Mouse (Mus musculus) right cerebral cortex, postnatal 10 days (tissue): ENCODE measurements around the gene Hlcs.
A peak's percentile ranks its signal among the peaks of the same experiment; 100 is the strongest.

Source experiments
- DNase-seq, 2 experiments: peaks; one replicate each; pipeline ENCODE4 v3.0.0; 2021; ENCODE audit warnings: low spot score in 2 of 2

Gene Hlcs

DNA sequence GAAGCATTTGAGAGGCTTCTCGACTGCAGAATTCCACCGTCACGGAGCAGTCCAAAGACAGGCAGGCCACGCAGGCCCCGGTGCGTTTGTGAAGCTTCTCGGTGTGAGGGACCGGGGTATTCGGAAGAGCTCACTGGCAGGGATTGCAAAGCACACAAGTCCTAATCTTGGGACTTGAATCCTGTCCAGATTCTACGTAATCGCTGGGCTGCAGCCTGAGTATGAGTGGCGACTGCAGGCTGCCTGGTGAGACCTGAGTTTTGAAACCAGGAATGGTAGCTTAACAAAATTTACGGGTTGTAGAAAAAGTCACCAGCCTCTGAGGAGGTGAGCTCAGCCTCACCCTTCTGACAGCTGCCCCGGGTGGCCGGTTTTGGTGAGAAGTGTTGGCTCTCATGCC lies 64.7 kb downstream of the Hlcs start:
- DNase-seq, result no peak

DNA sequence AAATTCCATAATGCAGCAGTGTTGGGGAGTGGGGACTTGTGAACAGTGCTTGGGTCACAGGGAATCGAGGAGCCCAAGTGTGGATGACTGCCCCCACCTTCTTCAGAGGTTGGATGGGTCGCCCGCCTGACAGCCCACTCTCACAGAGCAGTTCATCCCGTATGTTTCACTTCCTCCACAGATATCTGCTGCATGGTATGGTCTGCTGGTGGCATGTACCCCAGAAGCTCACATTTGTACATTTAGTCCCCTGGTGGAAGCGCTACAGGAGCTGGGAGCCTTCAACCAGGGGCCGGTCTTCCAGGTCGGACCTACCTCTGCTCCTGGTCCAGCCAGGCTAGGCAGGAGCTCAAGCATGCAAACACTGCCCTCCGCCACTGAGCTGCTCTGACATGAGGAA lies 66.4 kb downstream of the Hlcs start:
- no peak for DNase-seq

DNA sequence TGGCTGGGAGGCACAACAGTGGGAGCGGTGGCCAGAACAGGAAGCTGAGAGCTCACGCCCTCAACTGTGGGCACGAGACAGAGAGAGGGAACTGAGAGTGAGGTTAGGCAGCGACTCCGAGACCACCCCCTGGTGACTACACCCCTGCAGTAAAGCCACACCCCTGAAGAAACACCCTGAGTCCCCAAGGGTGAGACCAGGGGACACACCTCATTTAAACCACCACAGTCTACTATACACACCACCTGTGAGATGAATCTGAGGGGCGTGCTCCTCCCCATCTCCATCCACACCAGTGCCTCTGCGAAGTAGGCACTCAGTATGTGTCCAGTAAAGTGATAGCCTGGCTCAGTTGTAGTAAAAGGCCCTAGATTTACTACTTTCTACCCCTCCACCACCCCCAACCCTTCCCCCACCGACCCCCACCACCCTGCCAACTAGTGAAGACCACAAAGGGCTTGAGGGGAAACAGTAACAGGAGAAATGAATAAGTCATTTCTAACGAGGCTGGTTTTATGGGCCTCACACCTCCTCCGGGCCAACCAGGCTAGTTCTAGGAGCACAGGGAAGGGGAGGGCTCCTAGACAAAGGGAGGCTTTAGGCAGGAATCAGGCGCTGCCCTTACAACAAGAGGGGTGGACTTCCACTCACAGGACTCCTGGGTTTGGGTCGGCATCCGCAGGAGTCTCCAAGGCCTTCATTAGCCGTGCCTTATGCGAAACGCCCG lies 67.2 kb downstream of the Hlcs start:
- DNase-seq, result no peak

DNA sequence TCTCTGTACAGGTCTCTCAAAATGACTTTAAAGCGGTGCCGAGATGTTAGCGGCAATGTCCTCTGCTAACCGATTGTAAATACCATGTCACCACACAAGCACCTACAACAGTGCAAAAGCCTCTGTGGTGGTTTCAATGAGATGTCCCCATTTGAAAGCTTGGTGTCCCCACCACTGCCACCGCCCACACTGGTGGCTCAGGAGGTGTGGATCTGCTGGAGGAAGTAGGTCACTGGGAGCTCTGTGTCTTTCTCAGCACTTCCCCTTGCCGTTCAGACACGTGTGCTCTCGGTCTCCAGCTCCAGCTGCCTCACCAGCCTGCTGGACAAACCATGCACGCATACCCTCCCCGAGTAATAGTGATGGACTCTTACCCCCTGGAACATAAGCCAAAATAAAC lies 72.2 kb downstream of the Hlcs start:
- no peak for DNase-seq

DNA sequence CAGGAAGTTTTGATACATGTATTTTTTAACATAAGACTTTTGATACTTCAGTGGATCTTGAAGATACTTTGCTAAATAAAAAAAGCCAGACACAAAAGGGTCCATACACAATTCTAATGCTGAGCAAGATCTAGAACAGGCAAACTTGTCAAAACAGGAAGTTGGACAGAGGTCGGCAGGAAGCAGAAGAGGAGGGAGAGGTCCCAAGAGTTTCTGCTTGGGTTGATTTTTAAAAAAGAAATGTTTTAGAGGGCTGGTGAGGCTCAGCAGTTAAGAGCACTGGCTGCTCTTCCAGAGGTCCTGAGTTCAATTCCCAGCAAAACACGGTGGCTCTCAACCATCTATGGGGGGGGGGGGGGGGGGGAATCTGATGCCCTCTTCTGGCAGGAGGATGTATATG lies 73.2 kb downstream of the Hlcs start:
- no peak for DNase-seq

DNA sequence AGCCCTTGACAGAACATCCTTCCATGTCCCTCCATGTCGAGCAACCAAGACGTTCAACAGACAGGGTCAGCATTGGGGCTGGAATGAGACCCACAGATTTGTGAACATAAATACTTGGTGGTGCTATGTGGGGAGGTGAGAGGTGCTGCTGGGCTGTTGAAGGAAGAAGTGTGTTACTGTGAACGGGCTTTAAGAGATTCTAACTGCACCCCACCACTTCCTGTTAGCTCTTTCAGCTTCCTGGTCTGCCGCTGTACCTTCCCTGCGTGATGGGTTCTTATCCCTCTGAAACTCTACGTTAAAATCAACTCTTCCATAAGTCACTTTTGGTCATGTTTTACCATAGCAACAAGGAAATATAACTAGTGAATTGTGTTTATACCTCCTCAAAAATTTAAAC lies 73.8 kb downstream of the Hlcs start:
- DNase-seq, result no peak

DNA sequence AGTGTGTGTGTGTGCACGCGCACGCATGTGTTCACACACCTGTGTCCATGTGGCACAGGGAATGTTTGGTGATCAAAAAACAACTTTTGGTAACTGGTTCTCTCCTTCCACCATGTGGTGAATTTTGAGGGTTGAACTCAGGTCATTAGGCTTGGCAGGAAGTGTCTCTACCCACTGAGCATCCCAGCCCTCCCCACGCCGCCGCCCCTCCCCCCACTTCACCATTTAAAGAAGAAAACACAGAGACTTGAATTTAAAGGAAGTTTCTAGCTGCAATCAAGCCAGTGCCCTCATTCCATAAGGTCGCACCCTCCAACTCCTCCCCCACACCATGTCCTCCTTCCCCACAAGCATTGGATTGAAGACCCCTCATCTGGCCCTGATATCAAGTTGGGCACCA lies 74.2 kb downstream of the Hlcs start:
- no peak for DNase-seq

DNA sequence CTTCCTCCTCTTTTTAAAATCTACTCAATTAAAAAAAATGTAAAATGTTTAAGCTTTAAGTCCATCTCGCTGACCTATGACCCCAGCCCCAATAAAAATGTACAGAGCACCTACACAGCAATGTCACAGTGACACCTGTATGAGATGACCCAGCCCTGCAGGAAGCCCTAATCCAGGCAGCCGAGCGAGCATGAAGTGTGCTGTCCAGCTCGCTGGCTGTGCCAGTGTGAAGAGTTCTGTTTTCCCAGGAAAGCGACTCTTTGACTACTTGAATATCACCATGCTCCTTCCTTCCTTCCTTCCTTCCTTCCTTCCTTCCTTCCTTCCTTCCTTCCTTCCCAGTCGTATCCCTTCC lies 76.3 kb downstream of the Hlcs start:
- DNase-seq, result no peak

DNA sequence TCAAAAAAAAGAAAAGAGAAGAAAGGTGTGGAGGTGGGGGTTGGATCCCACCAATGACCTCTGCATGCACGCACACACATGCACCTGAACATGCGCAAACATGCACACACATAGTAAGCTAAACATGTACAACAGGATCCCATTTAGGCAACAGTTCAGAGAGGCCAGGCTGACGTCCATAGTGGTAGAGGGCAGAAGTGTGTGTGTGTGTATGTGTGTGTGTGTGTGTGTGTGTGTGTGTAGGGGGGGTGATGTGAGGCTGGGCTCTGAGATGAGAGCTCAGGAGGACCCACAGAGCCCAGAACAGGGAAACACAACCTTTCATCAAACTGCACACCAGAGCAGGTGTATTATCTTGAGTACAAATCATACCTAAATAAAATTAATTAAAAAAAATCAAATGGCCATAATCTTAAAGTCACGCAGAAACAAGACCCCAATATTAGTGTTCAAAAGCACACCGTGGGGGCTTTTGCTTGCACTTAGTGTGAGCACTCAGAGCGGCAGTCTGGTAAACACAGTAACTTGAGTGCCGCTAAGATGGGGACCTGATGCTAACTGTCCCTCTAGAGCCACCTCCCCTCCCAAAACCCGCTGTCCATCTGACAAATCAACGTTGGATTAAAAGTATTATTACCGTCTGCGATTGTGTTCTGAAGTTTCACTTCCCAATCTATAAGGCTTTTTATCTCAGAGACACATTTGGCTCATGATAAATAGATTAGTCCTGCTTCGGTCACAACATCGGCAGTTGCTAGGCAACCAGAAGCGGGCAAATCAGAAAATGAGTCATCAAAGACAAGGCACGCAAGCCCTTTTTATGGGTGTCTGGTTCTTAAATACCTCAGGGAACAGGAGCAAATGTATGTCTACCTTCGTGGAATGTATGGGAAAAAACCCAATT lies 76.9 kb downstream of the Hlcs start:
- peak; percentile 68 to 80 for DNase-seq

DNA sequence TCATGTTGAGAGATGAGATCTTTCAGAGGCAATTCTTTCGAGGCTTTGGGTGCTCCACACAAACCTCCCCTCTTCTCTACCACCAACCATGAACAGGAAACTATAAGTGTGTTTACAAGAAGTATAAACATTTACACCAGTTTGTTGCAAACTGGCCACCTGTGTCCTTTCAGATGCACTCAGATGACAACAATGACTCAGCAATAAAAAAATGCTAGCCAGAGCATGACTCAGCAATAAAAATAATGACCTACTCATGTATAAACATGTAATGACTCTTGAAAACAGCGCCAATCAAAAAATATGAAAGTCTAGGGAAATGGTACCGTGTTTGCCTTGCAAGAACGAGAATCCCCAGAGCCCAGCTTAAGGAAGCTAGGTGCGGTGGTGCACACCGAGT lies 77.7 kb downstream of the Hlcs start:
- no peak for DNase-seq

DNA sequence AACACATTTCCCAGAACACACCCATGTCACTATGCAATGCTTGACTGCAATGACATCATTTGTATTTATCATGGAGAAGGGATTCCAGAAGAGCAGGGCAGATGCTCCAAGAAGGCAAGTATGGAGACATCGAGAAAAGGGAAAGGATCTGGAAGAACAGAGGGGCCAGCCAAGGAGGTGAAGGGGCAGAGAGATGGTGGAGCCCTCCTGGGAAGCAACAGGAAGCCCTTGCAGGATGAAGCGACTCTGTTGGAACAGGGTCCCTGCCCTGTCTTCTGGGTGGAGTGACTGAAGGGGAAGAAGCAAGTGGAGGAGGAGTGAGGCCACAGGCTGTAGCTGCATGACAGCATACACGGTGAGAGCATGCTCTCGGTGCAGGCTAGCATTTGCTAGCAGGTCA lies 79.2 kb downstream of the Hlcs start:
- DNase-seq, result no peak

DNA sequence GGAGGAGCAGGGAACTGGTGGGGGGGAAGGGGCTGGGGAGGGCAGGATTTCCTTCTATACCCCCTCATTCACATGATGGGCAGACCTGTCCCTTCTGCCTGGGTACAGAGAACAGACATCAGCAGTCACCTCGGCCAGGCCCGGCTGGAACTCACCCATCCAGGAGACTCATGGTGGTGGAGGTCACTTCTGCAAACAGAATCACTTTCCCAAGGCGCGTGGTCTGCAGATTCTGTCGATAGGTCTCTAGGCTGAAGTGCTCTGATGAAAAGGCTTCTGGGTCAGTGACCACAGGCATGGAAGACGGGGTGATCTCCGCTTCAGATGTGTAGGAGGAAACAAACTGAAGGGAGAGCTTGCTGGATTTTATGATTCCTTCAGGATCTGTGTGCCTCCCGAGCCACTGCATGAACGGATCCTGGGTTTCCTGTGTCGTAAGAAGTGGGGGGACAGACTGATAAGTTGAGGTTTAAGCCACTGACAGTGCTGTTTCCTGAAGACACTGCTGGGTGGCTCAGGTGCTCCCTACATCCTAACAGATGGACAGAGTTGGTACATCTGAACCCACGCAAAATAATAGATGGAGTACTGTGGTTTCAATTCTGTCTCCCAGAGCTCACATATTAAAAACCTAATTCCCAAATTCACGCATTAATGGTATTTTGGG lies 82.3 kb downstream of the Hlcs start:
- DNase-seq, result no peak

DNA sequence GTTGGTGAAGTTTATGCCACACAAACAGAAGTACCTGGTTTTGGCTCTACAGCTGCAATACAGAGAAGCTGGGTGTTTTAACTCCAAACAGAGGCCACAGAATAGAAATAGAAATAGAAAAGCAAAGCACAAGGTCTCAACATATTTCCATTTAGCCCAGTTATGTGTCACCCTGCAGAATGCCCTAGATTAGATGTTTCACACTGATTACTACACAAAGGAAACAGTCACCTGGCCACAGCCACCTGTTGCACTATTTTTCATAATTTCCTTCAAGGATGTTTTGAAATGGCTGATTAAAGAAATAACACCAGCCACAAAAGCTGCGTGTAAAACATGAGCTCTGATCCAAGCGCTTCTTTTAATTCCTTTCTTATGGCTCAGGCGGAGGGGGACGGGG lies 82.9 kb downstream of the Hlcs start:
- DNase-seq, result no peak

DNA sequence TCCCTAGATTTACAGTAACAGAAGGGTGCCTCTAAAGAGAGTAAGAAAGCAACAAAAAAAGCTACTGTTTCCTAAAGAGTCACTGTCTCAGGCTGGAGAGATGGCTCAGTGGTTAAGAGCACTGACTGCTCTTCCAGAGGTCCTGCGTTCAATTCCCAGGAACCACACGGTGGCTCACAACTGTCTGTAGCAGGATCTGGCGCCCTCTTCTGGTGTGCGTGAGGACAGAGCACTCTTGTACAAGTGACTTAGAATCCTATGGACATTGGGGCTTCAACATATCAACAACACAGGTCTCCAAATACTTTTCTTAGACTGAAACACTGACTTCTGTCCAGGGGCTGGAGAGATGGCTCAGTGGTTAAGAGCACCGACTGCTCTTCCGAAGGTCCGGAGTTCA lies 83.5 kb downstream of the Hlcs start:
- DNase-seq, result no peak

DNA sequence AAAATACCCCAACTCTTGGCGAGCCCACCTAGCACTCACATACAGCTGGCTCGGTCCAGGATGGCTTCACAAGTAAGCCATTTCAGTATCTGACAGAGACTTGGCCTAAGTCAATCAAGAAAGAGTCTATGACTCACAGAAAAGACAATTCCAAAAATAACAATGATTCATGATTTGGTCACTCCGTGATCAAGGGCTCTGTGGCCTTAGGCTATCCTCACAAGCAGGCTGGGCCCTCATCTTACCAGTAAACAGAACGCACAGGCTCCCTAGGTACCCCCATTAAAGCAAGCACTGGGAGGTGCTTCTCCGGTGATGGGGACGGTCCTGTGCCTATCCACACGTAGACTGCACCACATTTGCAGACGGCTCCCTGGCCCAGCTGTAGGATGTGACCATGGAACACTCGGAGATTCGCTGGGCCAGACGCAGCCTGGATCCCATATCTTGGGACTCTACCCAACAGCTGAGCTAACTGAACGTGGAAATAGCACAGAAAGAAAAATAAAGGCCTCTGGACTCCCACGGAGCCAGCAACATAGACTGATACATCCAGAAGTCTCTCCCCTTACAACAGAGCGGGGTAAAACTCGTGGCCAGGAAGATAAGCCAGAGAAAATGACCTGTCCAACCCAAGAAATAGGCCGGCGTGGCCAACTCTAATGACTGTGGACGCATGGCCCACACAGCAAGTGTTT lies 84.4 kb downstream of the Hlcs start:
- DNase-seq, result no peak

DNA sequence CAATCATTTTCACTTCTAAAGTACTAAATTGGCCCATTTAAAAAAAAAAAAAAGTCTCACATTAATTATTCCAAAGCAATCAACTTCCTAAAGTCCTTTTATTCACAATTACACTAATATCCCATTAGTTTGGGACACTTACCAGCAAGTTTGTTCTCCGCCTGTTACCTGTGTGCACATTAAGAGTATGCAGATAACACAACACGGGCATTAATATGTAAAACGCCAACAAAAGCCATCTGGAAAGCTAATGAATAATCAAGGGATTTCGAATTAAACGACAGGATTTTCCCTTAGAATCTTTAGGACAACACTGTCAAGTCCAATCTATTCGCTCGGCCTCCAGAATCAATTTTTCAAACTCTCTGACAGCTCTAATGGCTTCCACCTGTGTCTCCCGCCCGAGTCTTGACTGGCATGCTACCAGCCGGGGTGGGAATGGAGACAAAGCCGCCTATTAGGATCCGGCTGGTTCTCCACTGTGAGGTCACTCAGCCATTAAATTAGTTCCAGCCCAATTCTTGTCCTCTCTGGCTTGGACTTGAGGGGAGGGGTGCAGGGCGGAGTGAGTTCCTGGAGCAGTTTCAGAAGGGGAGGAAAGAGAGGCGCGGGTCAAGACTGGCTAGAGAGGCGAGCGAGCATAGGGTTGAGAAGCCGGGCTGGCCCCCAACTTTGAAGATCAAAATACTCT lies 85.9 kb downstream of the Hlcs start:
- DNase-seq, result peak; percentile 74 to 75

DNA sequence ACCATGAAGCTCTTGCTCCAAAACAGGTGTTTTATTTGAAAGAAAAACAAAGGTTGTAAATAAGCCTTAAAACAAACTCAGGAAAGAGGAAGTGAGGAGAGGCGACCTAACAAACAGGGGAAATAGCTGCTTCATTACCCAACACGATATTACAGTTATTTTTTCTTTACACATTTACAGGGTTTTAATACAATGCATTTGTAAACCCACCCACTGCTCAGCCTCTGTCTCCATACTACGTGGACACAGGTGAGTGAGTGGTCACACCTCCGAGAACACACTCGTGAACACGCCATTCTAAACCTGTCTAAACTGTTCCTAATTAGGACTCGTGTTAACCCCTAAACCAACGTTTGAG lies 90.0 kb downstream of the Hlcs start:
- DNase-seq, result no peak

DNA sequence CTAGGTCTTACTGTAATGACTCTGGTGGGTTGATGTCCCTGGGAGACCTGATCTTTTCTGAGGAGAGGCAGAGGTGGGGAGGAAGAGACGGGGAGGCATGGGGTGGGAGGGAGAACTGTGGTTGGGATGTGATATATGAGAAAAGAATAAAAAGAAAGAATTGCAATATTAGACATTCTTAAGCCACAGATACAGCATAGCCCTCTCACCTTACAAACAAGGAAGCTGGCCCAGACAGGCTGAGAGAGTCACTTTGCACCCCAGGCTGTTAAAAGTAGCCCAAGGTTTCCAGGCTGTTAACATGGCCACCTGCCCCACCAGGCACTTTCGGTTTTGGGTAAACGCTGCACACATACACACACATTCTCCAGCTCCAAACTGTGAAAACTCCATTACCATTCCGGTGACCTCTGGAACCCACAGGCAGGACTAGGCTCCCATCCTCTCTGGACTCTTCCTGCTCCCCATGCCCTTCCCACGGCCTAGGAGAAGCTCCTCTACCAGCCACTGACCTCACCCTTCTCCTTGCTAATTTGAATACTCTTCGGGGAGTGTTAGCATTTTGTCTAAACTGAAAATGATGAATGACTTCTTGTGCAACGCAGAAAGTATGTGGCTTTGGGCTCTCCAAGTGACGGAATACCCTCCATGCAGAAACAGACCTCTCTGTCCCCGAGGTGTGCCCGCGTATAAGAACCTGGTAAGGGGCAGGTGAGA lies 90.6 kb downstream of the Hlcs start:
- DNase-seq, result no peak

DNA sequence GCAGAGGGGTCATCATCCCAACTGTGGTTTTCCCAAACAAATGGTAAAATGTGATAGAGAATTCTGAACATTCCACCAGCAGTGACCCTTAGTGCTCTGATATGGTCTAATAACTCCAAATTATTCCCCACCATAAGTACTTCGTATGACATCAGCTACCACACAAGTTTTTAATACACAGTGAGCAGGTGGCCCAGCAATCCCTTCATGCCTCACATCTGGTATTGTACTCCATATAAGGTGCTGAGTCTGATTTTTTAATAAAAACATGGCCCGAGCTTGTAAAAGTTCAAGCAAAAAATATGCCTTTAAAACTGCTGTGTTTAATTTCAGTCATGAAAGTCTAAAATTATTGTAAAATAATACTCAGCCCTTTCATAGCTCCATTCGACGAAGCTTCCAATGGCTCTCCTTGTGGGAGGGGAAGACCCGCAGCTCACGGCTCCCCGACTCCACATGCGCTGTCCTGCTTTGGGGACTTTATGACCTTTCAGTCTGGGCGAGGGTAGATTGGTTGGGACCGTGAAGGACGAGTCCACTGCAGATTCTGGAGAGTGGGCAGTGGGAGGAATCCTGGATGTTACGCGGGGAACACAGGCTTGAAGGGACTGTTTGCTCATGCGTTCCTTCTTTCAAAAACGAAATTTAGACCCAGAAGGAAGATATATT lies 102.5 kb downstream of the Hlcs start:
- DNase-seq, result no peak

DNA sequence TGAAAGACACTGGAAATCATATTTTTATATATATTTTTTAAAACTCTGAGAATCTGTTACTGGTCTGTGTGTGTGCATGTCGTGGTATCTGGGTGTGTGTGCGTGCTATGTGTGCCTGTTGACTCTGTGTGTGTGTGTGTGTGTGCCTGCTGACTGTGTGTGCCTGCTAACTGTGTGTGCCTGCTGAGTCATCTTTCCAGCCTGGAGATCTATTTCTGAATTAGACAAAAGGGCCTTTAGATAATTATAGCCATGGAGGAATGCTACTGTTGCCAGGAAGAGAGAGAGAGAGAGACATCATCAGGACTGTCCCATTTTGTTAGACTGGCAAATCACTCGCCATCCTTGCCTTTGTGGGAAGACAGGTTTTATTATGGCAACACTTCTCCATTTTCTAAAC lies 103.7 kb downstream of the Hlcs start:
- peak in 1 of 2 experiments; percentile 73 for DNase-seq

DNA sequence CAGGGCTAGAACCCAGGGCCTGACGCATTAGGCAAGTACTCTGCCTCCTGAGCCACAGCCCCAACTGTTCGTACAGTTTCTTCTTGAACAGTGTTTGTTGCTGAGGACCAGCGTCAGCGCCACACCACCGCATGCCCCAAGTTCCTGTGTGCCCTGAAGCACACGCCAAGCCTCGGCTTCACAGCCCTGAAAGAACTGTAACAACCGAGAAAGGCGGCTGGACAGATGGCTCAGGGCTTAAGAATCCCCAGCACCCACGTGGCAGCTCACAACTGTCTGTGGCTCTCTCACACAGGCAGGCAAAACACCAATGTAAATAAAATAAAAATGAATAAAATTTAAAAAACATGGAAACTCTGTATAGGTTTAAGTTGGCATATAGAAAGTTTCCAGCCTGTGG lies 104.5 kb downstream of the Hlcs start:
- no peak for DNase-seq
